Mouse (Mus musculus): Measurements from ENCODE around the gene Pdss2.

DNA sequence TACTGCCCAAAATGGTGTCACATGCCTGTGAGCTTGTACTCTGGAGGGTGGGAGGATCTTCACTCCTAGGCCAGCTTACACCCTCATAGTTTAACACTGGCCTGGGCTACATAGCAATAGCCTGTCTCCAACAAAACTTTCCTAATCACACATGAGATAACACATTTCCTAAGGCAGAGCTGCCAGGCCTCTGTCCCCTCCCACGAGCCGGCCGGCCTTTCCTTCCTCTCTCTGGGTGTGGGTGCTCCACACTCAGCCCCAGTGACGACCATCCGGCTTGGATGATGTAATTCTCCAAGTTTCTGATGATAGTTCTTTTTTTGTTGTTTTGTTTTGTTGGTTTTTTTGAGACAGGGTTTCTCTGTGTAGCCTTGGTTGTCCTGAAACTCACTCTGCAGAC, 203.3 kb downstream of the Pdss2 start:
- TF ChIP-seq CTCF (IDR thresholded peaks at IDR 0.05; ENCODE audit: insufficient read depth, low read length): no peak
- no peak for TF ChIP-seq POLR2A (IDR thresholded peaks at IDR 0.05; ENCODE audit: borderline replicate concordance, extremely low read depth, low read depth, low read length)

All from lung, adult 2 months (tissue).